Mouse (Mus musculus) erythroblast, embryonic 14.5 days (primary cell): ENCODE measurements around the gene Ang. TPM values are rescaled to one million over a fixed set of nuclear protein-coding genes. Genes with fewer than 3 reads are reported as not detected.

Experiments
- H3K27me3 ChIP-seq: 2 replicates; pipeline ENCODE4 v1.6.1; 2012; ENCODE audit warnings: inconsistent platforms; ENCODE audit not compliant: control insufficient read depth
- H3K36me3 ChIP-seq: 2 replicates; pipeline ENCODE4 v1.6.1; 2012; ENCODE audit warnings: mild to moderate bottlenecking, inconsistent platforms; ENCODE audit not compliant: control insufficient read depth
- H3K4me1 ChIP-seq: 2 replicates; pipeline ENCODE4 v1.6.1; 2012; ENCODE audit warnings: inconsistent platforms; ENCODE audit not compliant: control insufficient read depth
- H3K4me3 ChIP-seq: replicated peaks from 2 replicates; pipeline ENCODE3; 2012; ENCODE audit warnings: moderate library complexity, mild to moderate bottlenecking, inconsistent platforms
- H3K9me3 ChIP-seq: 2 replicates; pipeline ENCODE4 v1.6.1; 2012; ENCODE audit warnings: low read length, inconsistent platforms, mixed read lengths; ENCODE audit not compliant: control insufficient read depth
- GATA1 ChIP-seq: IDR thresholded peaks from 2 replicates; pipeline ENCODE4 v1.6.1; 2012; ENCODE audit warnings: low read length, inconsistent platforms, mixed read lengths
- TAL1 ChIP-seq: IDR thresholded peaks from 3 replicates; pipeline ENCODE4 v1.6.1; 2012; ENCODE audit warnings: low read length, inconsistent platforms, mixed read lengths
- polyA plus RNA-seq: library from polyadenylated mRNA; stranded (reverse); fragments of >175 nt; gene quantifications from 2 replicates; pipeline ENCODE4 v1.2.3, GENCODE M21; 2012

Gene Ang
- polyA plus RNA-seq, result not detected in 2 replicates

GRCm38 (mm10) chr14:51090921-51091900, at the start of gene Ang, which contains the start of gene Rnase4:
Gene Ang, plus strand, starts transcription at chr14:51091150.
Gene Rnase4, plus strand, starts transcription at chr14:51091077.
- Histone ChIP-seq H3K4me3 (peak within 1 kb of the TSS; percentile 80), H3K4me1 (peaks cover 46% of the 10 kb centered on the region), H3K36me3 (no peaks in the 10 kb centered on the region), H3K9me3 (no peaks in the 10 kb centered on the region), H3K27me3 (peaks cover 14% of the 10 kb centered on the region)
- TF ChIP-seq GATA1, result no peak
- no peak for TF ChIP-seq TAL1

GRCm38 (mm10) chr14:51041769-51042168, 49.2 kb upstream of the Ang start, which contains the start of gene Rnase9:
Gene Rnase9, minus strand, starts transcription at chr14:51041869.
- no peak for TF ChIP-seq TAL1
- no peak for TF ChIP-seq GATA1
- Histone ChIP-seq H3K27me3 (no peaks in the 10 kb centered on the region), H3K4me1 (no peaks in the 10 kb centered on the region), H3K36me3 (no peaks in the 10 kb centered on the region), H3K4me3 (no peak within 1 kb of the TSS), H3K9me3 (no peaks in the 10 kb centered on the region)

GRCm38 (mm10) chr14:51047846-51048245, 43.1 kb upstream of the Ang start:
- H3K4me1 ChIP-seq, result no peaks in the 10 kb centered on the region
- no peaks in the 10 kb centered on the region for H3K9me3 ChIP-seq
- H3K36me3 ChIP-seq, result no peaks in the 10 kb centered on the region
- TF ChIP-seq GATA1 (no peak), TAL1 (no peak)
- H3K27me3 ChIP-seq, result no peaks in the 10 kb centered on the region
- no peak overlapping the region for H3K4me3 ChIP-seq

- Histone ChIP-seq H3K4me3 (no peak within 1 kb of the TSS), H3K9me3 (no peaks in the 10 kb centered on the region), H3K36me3 (no peaks in the 10 kb centered on the region), H3K27me3 (no peaks in the 10 kb centered on the region), H3K4me1 (no peaks in the 10 kb centered on the region)
- no peak for TF ChIP-seq GATA1
- no peak for TF ChIP-seq TAL1
These were observed 40.9 kb upstream of the Ang start, which contains the start of gene Rnase11 for GRCm38 (mm10) chr14:51050063-51050462. Gene Rnase11, minus strand, starts transcription at chr14:51050163.

GRCm38 (mm10) chr14:51051941-51052340, 39.0 kb upstream of the Ang start:
- no peaks in the 10 kb centered on the region for H3K4me1 ChIP-seq
- TF ChIP-seq GATA1 (no peak), TAL1 (no peak)
- no peak overlapping the region for H3K4me3 ChIP-seq
- no peaks in the 10 kb centered on the region for H3K36me3 ChIP-seq
- H3K27me3 ChIP-seq, result no peaks in the 10 kb centered on the region
- H3K9me3 ChIP-seq, result no peaks in the 10 kb centered on the region

GRCm38 (mm10) chr14:51053176-51053575, 37.8 kb upstream of the Ang start:
- Histone ChIP-seq H3K9me3 (no peaks in the 10 kb centered on the region), H3K4me3 (no peak overlapping the region), H3K27me3 (no peaks in the 10 kb centered on the region), H3K4me1 (peaks cover 3% of the 10 kb centered on the region), H3K36me3 (no peaks in the 10 kb centered on the region)
- TF ChIP-seq TAL1, result no peak
- no peak for TF ChIP-seq GATA1

GRCm38 (mm10) chr14:51054243-51055237, 36.4 kb upstream of the Ang start:
- Histone ChIP-seq H3K27me3 (no peaks in the 10 kb centered on the region), H3K4me3 (no peak overlapping the region), H3K4me1 (peaks cover 3% of the 10 kb centered on the region), H3K9me3 (no peaks in the 10 kb centered on the region), H3K36me3 (no peaks in the 10 kb centered on the region)
- no peak for TF ChIP-seq GATA1
- TF ChIP-seq TAL1, result no peak

GRCm38 (mm10) chr14:51057401-51057831, 33.5 kb upstream of the Ang start, which contains the start of gene Rnase12:
Gene Rnase12, minus strand, starts transcription at chr14:51057661.
- Histone ChIP-seq H3K4me3 (no peak within 1 kb of the TSS), H3K36me3 (no peaks in the 10 kb centered on the region), H3K9me3 (no peaks in the 10 kb centered on the region), H3K4me1 (peaks cover 6% of the 10 kb centered on the region), H3K27me3 (no peaks in the 10 kb centered on the region)
- no peak for TF ChIP-seq TAL1

- Histone ChIP-seq H3K27me3 (no peaks in the 10 kb centered on the region), H3K4me3 (no peak overlapping the region), H3K36me3 (no peaks in the 10 kb centered on the region), H3K9me3 (no peaks in the 10 kb centered on the region), H3K4me1 (peaks cover 21% of the 10 kb centered on the region)
- TF ChIP-seq GATA1, result no peak
- TF ChIP-seq TAL1, result no peak
These were observed 30.2 kb upstream of the Ang start for GRCm38 (mm10) chr14:51060761-51061160.
